ENCODE assay signal across 14 mouse cellular contexts in genomic region chr14:61950004-61950403, GRCm38 (mm10).
DNase-seq lines count a peak whose midpoint lies in the region; ATAC-seq lines count a peak whose summit lies in the region.
"Had no signal": no experiment of that assay in that cellular context is flagged by ENCODE, and none has a peak within 500 bp of the region (broad histone marks: within the 10 kb centered on the region; RNA-seq: fewer than 3 reads in every experiment).

No protein-coding gene starts in this region.

- 61% methylated on average over 3 of the region's 3 CpGs for WGBS in forebrain, embryonic 10.5 days
- 64% methylated on average over 3 of the region's 3 CpGs for WGBS in forebrain, embryonic 12.5 days
- WGBS in embryonic facial prominence, embryonic 14.5 days: 23% methylated on average over 3 of the region's 3 CpGs

- H3K9me3 ChIP-seq in forebrain, embryonic 10.5 days: no peaks in the 10 kb centered on the region
- H3K9me3 ChIP-seq in forebrain, embryonic 12.5 days: no peaks in the 10 kb centered on the region
- H3K9me3 ChIP-seq in embryonic facial prominence, embryonic 14.5 days (ENCODE audit: control insufficient read depth, low read length): no peaks in the 10 kb centered on the region
- H3K9me3 ChIP-seq: heart, embryonic 15.5 days had no signal

- H3K4me2 ChIP-seq in forebrain, embryonic 12.5 days: no peak overlapping the region
- no peak overlapping the region for H3K4me2 ChIP-seq in embryonic facial prominence, embryonic 14.5 days (ENCODE audit: low read depth, low read length)
- H3K4me2 ChIP-seq: heart, embryonic 15.5 days had no signal

- H3K9ac ChIP-seq in forebrain, embryonic 12.5 days: no peak overlapping the region
- H3K9ac ChIP-seq in embryonic facial prominence, embryonic 14.5 days (ENCODE audit: low read depth, low read length): no peak overlapping the region
- H3K9ac ChIP-seq: heart, embryonic 15.5 days had no signal

- no peak overlapping the region for H3K4me3 ChIP-seq in forebrain, embryonic 10.5 days
- H3K4me3 ChIP-seq in forebrain, embryonic 12.5 days (replicated peaks): no peak overlapping the region
- no peak overlapping the region for H3K4me3 ChIP-seq in embryonic facial prominence, embryonic 14.5 days (ENCODE audit: low read depth, low read length)
- H3K4me3 ChIP-seq: heart, embryonic 15.5 days had no signal

- no peak for ATAC-seq in forebrain, embryonic 12.5 days (ENCODE audit: low FRiP score)
- ATAC-seq in embryonic facial prominence, embryonic 14.5 days (ENCODE audit: low read depth): peak; percentile 44; the same call in 1 of the 2 replicates

- peak; percentile 11 for DNase-seq in forebrain, embryonic 10.5 days (ENCODE audit: extremely low spot score, low spot score)
- DNase-seq in lung, postnatal 10 days: peak; percentile 22
- DNase-seq in lung, postnatal 4 days: no peak
- DNase-seq in embryonic facial prominence, embryonic 14.5 days (ENCODE audit: low spot score): peak; percentile 45
- DNase-seq in mesoderm, embryonic 11.5 days (ENCODE audit: low read depth, low spot score): peak; percentile 29
- no peak for DNase-seq in left cerebral cortex, adult 18-20 months (ENCODE audit: low spot score in 2 of 2)
- no peak for DNase-seq in adrenal gland, postnatal 10 days
- DNase-seq: adrenal gland, adult 8-10 months; cerebellum, postnatal 36 days; kidney, postnatal 25 days; lung, adult 2 months; thymus, adult 2 months had no signal

- no peaks in the 10 kb centered on the region for H3K36me3 ChIP-seq in forebrain, embryonic 10.5 days (replicated peaks)
- no peaks in the 10 kb centered on the region for H3K36me3 ChIP-seq in forebrain, embryonic 12.5 days (replicated peaks)
- H3K36me3 ChIP-seq in embryonic facial prominence, embryonic 14.5 days (ENCODE audit: control insufficient read depth, insufficient read depth, low read length): no peaks in the 10 kb centered on the region
- H3K36me3 ChIP-seq: heart, embryonic 15.5 days had no signal

- H3K4me1 ChIP-seq in forebrain, embryonic 10.5 days: peaks cover 35% of the 10 kb centered on the region
- peaks cover 14% of the 10 kb centered on the region for H3K4me1 ChIP-seq in forebrain, embryonic 12.5 days
- H3K4me1 ChIP-seq in embryonic facial prominence, embryonic 14.5 days (ENCODE audit: control insufficient read depth, insufficient read depth, low read length): peaks cover 20% of the 10 kb centered on the region
- H3K4me1 ChIP-seq: heart, embryonic 15.5 days had no signal

- H3K27me3 ChIP-seq in forebrain, embryonic 10.5 days (ENCODE audit: poor library complexity, severe bottlenecking): no peaks in the 10 kb centered on the region
- H3K27me3 ChIP-seq in forebrain, embryonic 12.5 days: no peaks in the 10 kb centered on the region
- H3K27me3 ChIP-seq in embryonic facial prominence, embryonic 14.5 days (replicated peaks; ENCODE audit: control insufficient read depth, insufficient read depth, low read length): no peaks in the 10 kb centered on the region
- H3K27me3 ChIP-seq: heart, embryonic 15.5 days had no signal

- H3K27ac ChIP-seq in forebrain, embryonic 10.5 days: no peak overlapping the region
- H3K27ac ChIP-seq in forebrain, embryonic 12.5 days: no peak overlapping the region
- H3K27ac ChIP-seq in embryonic facial prominence, embryonic 14.5 days (replicated peaks; ENCODE audit: low read depth, low read length): peak overlapping the region; percentile 53
- H3K27ac ChIP-seq: heart, embryonic 15.5 days had no signal

Comparison
In these comparisons a context has a peak if more than half of its experiments do, and no peak if none do; other contexts are left out.
1. DNase-seq: peak in forebrain, embryonic 10.5 days (single experiment), lung, postnatal 10 days (single experiment), embryonic facial prominence, embryonic 14.5 days (single experiment) and mesoderm, embryonic 11.5 days (single experiment); none in lung, postnatal 4 days (0 of 2), left cerebral cortex, adult 18-20 months (0 of 2) and adrenal gland, postnatal 10 days (single experiment).